Mouse (Mus musculus) megakaryocyte progenitor cell, adult 5-6 weeks (primary cell): ENCODE measurements around the gene Stx16. TPM values are rescaled to one million over a fixed set of nuclear protein-coding genes. Genes with fewer than 3 reads are reported as not detected.

Experiments used
- ATAC-seq: replicated peaks from 2 replicates; pipeline ENCODE4 v1.8.0; 2016; ENCODE audit warnings: mild to moderate bottlenecking, moderate TSS enrichment, inconsistent platforms; ENCODE audit not compliant: poor library complexity
- total RNA-seq, 2 experiments: library from RNA; stranded (forward) in 1 of 2; stranded (reverse) in 1 of 2; fragments of 157-497, 149-512 nt in 1 of 2; fragments of 200-1000 nt in 1 of 2; gene quantifications; 2 replicates each; pipeline versions ENCODE4 v1.2.3 to v1.2.4; 2015 to 2017

Gene Stx16
- total RNA-seq (2015), result 26.6 and 29.2 TPM in 2 replicates
- total RNA-seq (2017), result 19.8 and 30.1 TPM in 2 replicates

DNA sequence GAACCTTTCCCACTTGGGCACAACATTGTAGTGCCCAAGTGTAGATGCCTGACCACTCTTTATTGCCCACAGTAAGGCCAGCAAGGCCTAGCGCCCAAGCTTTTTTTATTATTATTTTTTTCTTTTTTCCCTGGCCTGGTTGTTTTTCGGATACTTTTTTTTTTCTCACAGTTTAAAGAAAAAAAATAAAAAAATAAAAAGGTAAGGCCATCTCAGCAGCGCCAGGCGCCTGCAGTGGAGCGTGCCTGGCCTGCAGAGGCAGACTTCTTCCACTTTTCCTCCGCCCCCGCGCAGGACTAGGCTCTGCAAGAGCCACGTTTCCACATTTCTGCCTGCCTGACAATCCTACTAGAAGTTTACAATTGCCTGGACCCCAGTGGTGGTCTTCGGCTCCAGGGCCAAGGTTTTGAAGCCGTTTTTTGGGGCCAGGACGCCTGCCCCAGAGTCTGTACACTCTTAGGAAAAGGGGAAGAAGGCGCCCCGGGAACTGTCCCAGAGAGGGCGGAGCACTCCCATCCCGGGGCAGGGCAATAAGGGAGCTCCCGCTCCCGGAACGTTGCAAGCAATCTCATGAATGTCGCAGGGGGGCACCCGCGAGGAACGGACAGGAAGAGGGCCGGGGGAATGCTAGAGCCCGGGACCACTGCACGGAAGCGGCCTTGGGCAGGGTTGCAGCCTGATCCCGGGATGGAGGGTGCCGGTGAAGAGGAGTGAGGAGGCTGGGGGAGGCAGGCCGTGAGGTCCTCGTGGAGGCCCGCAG lies at the start of gene Stx16:
Gene Stx16, plus strand, starts transcription at position 636 of the 760 bp plus-strand sequence.
- ATAC-seq, result peak; percentile 80

DNA sequence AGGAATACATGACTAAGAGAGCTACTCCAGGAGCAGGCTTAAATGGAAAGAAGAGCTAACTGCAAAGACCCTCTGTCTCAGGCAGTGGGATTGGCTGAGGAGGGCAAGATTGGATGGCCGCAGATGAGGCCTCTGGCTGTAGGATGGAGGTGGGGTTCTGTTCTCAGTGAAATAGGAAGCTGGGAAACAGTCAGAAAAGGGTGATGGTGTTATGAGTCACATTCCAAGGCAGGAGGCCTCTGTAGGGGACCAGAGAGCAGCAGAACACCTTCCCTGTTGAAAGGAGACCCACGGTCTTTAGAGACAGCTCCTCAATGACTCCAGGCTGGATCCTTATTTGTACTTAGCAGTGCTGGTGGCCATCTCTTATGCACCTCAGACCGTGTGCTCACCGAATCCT lies 49.7 kb upstream of the Stx16 start:
- ATAC-seq, result no peak

DNA sequence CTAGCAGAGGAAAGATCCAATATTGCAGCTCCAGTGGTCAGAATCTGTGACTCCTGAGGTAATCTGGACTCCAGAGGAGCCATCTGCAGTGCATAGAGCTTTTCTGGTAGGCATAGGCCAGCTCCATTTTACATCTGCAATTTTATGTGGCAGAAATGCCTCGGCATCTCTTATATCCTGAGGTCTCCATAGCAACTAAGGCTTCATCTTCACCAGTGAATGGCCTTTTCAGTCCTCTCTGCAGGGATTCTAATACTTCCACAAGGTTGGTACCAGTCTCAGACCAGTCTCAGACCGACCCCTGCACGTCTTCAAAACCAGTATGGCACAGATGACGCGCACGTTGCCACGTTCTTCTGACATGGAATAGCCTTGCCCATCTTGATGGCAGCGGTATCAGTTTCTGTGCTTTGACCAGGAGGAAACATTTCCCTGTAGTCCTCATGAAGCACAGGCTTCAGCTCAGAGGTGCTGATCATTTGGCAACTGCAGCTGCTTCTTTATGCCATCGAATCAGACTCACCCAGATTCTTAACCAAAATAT lies 42.8 kb upstream of the Stx16 start:
- ATAC-seq, result no peak

DNA sequence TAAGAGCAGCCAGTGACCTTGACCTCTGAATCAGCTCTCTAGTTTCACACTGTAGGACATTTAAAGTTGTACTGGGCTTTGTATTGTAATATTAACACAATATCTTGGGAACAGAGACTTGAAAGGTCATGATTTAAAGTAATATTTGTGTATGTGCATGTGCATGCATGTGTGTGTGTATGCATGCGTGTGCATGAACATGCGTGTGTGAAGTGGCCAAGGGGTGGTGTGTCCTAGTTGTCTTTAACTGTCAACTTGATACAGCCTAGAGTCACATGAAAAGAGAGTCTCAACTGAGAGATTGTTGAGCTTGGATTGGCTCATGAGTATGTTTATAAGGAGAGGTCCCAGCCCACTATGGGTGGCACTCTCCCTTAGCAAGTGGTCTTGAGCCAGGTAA lies 28.5 kb upstream of the Stx16 start:
- no peak for ATAC-seq

DNA sequence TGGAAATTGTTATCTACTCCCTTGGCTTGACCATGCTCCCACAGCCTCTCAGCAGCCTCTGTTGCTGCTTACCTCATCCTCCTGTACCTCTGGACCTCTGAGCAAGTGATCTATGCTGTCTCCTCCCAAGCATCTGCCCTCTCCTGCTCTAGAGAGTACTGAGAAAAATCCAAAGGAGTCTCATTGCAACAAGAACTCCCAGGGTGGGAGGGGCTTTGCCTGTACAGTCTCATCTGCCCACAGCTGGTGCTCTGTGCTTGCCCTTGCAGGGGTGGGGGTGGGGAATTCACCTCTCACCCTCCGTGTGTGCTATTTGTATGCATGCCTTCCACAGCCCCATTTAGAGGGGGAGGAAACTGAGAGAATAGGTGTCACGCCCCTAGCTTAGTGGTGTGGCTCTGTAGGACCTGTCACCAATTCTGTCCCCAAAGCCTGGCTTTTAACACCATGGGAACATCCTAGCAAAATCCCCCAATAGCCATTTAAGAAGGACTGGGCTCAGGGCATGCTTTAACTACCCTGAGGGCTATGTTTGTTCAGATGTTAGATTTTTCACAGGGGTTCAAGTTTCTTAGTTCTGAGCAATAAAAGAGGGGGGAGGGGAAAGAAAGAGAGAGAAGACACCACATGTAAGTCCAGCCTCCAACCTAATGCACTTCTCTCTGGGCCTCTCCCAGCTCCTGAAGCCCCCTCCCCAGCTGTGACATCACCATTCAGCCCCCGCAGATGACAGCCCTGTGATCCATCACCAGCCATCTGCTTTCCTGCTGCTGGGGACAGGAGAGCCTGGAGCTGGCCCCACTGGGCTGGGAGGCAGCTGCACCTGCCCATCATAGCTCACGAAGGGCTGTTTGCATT lies 26.4 kb upstream of the Stx16 start:
- no peak for ATAC-seq

DNA sequence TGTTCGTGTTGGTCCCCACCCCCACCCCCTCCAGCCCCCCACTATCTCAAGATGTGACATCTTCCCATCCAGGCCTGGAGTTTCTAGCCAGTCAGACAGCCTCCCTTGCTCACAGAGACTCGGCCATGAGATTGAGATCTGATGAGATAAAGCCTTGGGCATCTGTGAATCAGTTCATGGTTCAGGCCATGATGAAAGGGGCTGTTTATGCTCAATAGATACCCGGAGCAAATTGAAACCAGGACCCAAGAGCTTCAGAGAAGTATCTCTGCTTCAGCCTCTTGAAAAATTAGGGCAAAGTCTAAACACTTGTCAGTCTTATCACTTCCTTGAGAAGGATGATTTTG lies 25.8 kb upstream of the Stx16 start:
- no peak for ATAC-seq

DNA sequence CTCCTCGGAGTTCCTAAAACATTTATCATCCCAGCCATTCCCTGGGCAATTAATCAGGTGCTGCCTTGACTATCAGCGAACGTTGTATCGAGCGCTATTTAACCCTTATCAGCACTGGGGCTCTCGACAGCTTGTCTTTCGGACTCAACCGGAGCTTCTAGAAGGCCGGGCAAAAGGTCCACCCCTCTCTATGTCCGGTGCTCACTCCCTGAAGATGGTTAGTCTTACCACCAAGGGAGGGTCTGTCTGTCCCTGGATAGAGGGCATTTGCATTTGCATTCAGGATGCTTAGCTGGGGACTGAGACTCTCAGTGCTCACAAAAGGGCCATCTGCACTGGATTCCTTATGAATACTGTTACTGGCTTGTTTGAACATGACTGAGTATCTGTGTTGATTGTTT lies 25.0 kb upstream of the Stx16 start:
- no peak for ATAC-seq

DNA sequence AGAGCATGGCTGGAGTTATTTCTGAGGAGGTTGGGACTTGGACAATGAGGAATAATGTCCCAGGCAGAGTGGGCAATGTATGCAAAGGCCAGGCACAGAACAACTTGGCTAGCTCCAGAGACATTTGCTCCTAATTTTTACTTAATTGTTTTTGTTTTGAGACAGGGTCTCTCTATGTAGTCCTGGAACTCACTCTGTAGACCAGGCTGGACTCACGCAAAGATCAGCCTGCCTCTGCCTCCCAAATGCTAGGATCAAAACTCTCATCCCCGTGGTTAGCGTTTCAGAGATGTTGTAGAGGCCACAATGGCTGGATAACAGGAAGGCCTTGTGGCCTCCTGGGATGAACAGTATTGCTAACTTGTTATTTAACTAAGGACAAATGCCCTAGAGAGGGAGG lies 21.6 kb upstream of the Stx16 start:
- ATAC-seq, result no peak

DNA sequence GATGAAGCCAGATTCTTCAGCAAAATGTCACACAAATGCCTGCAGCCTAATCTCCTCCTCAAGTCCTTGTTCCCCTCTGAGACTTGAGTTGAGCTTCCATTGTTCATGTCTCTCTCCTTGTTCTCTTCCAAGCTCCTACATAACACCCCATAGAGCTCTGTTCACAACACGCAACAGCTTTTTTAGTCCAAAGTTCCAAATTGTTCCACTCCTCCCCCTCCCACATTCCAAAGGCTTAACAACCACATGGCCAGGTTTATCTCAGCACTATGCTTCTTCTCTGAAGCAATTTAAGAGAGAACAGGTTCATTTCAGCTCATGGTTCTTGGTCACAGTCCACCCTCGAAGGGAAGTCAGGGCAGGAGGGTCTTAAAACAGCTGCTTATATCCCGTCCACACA lies 18.4 kb upstream of the Stx16 start:
- ATAC-seq, result no peak

DNA sequence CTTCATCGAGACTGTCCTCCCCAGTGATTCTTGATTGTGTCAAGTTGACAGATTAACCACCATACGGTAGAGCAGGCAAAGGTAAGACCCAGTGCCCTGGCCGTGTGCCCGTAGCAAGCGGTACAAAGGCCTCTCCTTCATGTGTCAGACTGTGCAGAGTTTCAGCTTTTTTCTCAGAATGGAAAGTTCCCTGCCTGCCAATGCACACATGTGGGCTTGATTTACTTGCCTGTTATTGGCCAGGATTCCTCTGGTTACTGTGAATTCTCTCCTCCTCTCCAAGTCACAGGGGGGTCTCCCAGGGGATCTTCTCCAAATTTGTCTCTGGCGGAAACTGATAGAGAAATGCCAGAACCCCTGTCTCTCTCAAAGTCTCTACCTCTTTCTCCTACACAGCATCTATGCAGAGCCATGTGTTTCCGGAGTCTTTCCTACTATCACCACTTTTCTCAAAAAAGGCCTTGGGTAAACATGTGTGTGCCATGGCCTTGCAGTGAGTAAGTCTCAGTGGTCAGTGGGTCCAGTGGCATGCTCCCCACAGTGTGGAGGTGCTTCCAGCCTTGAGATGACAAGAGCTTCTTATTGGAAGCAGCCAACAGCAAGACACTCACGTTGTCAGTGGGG lies 17.7 kb upstream of the Stx16 start:
- no peak for ATAC-seq

DNA sequence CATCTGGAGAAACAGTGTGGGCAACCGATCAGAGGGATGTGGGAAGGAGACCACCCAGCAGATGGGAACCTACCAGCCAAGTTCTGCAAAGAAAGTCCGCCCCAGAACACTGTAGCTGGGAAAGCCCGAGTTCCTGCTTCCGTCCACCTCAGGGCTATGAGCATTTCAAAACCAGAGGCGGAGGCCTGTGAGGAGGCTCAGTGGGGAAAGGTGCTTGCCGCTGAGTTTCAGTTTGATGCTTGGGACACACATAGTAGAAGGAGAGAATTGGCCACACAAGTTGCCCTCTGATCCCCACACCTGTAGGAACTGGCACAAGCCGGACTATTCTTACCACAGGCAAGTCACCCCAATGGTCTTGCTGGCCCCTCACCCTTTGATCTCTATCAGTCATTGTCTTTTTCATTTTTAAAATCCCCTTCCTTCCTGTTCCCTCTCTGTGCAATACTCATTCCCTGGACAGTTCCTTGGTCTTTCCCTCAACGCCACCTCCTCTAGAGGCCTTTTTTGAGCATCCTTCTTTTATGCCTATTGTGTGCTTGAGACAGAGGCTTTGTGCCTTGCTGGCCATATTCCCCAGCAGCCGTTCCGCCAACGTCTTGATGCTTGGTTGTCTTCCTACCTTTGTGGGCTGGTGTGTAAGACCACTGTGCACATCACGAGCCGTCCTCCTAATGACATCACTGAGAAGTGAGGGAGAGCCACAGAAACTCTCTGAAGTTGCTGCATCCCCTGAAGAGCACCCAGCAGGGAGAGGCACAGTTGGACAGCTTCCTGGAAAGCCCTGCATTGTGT lies 16.3 kb upstream of the Stx16 start:
- no peak for ATAC-seq

DNA sequence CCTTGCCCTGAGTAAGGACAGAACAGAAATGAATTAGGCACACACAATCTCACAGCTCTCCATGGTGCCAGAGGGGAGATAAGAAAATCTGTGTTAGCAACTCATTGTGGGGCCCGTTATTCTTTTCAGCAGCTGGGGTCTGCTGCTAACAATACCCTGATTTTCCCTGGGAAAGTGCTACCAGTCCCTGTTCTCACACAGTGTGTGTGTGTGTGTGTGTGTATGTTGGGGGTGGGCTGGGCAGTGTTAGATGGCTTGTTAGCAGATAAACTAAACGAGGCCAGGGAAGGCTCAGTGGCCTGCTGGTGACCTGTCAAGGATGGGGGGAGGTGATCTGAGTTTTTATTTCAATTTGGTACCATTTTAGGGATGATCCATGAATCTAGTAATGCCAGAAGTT lies 14.9 kb upstream of the Stx16 start:
- ATAC-seq, result no peak

DNA sequence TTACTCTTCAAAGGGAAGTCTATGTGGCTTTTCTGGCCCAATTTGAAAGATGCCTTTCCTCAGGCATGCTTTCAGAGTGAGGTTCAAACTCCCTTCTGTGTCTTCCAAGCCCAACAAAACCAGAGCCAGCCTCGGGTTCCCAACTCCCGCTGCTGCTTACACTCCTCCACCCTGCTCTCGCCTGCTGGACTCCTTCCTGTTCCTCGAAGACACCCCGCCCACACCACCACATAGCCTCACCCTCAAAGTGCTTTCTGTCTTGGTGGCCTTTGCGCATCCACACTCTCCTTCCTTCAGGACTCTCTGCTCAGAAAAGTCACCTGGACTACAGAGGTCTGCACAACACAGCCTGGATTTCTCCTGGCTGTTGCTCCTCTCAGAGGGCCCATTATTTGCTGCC lies 13.0 kb upstream of the Stx16 start:
- ATAC-seq, result no peak

DNA sequence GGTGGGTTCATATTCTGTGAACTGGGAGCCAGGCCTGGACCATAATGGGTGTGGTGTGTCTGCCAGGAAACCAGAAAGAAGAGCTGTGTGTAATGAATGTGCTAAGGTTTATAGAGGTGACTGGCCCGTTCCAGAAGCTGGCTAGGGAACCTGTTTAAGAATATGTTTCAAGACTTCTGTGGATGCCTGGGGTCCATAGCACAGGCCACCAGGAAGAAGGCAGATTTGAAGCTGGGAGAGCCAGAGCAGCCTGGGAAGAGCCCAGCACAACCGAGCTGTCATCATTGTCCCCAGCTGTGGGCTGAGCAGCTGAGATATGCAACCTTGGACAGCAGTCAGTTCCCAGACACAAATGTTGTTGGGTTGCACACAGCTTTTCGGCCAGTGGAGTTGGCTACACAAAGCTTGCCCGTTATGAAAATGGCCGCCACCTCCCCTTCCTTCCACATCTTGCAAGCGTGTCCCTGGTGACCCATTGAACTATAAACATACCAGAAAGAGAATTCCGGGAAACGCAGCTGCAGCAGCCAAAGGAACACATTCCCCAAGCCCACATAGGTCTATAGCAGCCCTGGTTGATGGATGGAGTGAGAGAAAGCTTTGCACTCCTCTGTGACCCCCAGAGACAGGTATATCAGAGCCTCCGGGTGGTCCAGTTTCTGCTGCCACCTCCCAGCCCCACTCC lies 12.4 kb upstream of the Stx16 start:
- no peak for ATAC-seq

DNA sequence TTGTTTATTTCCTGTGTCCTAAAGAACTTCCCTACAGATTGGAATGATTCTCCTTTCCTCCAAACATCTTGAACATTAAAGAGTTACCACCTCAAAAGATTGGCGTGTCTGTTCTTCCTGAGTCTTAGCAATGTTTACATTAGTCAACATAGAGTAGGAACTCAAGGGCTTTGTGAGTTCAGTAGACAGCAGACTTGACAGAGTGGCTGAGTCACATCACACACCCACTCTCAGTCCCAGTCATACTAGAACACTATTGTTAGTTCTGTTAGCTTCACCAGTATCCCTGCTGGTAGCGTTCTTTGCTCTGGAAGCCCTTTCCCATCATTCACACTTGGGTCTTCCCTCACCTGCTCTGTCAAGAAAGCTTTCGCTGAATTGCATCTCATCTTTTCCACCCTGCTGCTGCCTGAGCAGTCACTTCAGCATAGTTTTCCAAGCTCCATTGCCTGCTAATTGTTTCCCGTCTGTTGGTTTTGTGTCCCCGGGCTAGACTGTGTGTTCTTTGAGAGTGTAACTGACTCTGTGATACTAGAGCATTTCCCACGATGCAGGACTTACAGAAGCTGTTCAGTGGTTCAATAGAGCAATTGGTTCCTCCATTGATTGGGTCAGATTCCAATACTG lies 8.2 kb upstream of the Stx16 start:
- ATAC-seq, result no peak

DNA sequence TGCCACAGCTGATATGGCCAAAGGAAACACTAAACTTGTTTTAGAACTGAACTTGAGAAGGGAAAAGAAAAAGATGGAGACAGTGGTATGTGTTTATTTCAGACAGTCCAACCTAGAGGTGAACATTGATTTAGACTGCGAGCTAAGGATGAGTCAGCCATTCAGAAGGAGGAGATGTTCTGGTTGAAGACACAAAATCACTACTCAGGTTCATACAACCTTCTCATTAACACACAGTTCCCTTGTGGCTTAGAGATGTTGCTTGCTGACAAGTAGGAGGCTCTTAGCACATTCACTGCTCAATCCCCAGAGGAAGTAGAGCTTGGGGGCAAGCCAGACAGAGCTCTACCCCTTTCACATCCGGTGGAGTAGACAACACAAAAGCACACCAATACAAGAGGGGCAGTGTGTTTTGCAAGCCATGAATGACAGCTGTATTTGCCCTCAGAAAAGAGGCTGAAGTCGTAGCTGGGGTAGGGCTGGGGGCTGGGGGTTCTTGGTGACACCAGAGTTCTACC lies 6.5 kb upstream of the Stx16 start:
- ATAC-seq, result peak; percentile 82

DNA sequence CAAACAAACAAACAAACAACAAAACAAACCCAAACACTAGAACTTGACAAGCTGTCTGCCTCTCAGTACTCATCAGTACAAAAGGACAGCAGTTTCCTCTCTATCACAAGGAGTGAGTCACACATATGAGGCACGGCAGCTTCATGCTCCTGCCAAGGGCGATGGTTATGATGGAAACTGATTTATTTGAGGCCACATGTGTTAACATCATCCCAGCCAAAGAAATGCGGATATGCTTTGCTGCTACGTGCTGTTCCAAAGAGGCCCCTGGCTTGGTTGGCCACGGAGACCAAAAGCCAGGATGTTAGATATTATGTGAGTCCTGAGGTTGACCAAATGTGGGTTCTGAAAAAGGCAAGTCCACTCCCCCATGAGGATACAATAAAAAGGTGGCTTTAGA lies 4.7 kb upstream of the Stx16 start:
- ATAC-seq, result no peak

DNA sequence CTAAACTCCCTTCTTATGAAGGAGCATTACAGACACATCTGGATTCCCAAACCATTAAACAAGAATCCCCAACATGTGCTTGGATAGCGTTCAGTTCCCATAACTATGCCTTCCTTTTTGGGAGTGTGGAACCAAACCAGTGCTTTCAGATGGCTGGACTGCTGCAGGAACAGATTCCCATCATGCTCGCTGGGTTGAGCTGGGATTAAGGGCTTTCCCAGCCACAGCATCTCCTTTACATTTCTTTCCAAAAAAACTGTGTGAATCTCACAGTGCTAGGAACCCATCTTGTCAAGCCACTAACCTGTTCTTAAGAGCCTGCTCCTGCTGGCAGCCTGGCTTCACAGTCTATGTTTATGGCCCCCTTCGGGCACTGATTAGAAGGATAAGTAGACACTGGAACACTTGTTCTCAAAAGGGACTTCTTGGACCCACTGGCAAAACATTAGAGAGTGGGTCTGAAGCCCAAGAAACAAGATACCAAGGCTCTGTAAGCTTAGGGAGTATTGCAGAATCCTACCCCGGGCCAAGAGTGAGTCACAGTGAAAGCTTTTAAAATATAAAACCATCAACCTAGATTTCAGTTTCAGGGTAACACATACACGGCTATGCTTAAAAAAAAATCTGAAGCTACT lies 2.8 kb upstream of the Stx16 start:
- no peak for ATAC-seq

DNA sequence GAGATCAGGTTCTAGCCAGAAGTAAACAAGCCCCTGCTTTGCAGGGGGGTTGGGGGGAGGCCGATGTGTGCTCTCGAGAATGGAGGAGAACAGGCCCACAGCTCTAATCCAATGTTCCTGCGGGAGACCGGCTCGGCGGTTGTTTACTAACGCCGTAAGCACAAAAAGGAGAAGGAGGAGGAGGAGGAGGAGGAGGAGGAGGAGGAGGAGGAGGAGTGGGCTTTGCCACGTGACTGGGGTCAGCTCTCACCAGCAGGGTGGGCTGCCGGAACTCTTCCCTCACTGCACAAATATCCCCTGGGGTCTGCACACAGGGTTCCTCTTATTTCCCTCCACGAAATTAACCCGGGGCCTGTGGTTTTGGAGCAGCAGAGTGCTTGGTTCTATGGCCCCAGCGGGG lies 1.5 kb upstream of the Stx16 start:
- ATAC-seq, result no peak
